Mouse (Mus musculus) neural tube, embryonic 13.5 days (tissue): ENCODE measurements around the gene Col25a1. TPM values are rescaled to one million over a fixed set of nuclear protein-coding genes. Genes with fewer than 3 reads are reported as not detected.

Source experiments
- ATAC-seq: fragments of 200-750 bp; cut with Nextera tagmentation; 2 replicates; pipeline ENCODE4 v1.8.0; 2017; ENCODE audit warnings: low read depth, mild to moderate bottlenecking, moderate TSS enrichment, moderate library complexity
- H3K27ac ChIP-seq: fragments of 300-500 bp; sonication (generic); replicated peaks from 2 replicates; pipeline ENCODE4 v1.5.1; 2015; ENCODE audit warnings: moderate library complexity, mild to moderate bottlenecking, inconsistent platforms
- H3K27me3 ChIP-seq: fragments of 300-500 bp; sonication (generic); 2 replicates; pipeline ENCODE4 v1.6.1; 2015; ENCODE audit warnings: mild to moderate bottlenecking, inconsistent platforms
- H3K36me3 ChIP-seq: fragments of 300-500 bp; sonication (generic); 2 replicates; pipeline ENCODE4 v1.6.1; 2015; ENCODE audit warnings: mild to moderate bottlenecking, inconsistent platforms
- H3K4me1 ChIP-seq: fragments of 300-500 bp; sonication (generic); replicated peaks from 2 replicates; pipeline ENCODE4 v1.6.1; 2015; ENCODE audit warnings: inconsistent platforms
- H3K4me2 ChIP-seq: fragments of 300-500 bp; sonication (generic); 2 replicates; pipeline ENCODE4 v1.6.1; 2015; ENCODE audit warnings: inconsistent platforms, mild to moderate bottlenecking, moderate library complexity
- H3K4me3 ChIP-seq: fragments of 300-500 bp; sonication (generic); 2 replicates; pipeline ENCODE4 v1.5.1; 2015; ENCODE audit warnings: mild to moderate bottlenecking, inconsistent platforms
- H3K9ac ChIP-seq: fragments of 300-500 bp; sonication (generic); 2 replicates; pipeline ENCODE4 v1.6.1; 2015; ENCODE audit warnings: moderate library complexity, mild to moderate bottlenecking, inconsistent platforms
- H3K9me3 ChIP-seq: fragments of 300-500 bp; sonication (generic); 2 replicates; pipeline ENCODE4 v1.6.1; 2016; ENCODE audit warnings: inconsistent platforms
- WGBS: fragments of 180-500 bp; shearing (Covaris S2); methylation state at CpG from one replicate; pipeline ENCODE4 v1.1.7; 2015; 5-methylcytosine and 5-hydroxymethylcytosine counted together
- polyA plus RNA-seq: library from polyadenylated mRNA; unstranded; fragments of >200 nt; fragmentation: Nextera tagmentation; extraction: Ambion mirVana; gene quantifications from 2 replicates; pipeline ENCODE4 v1.2.1, GENCODE M21; 2015

Gene Col25a1
- 3.1 and 4.5 TPM in 2 replicates for polyA plus RNA-seq

DNA sequence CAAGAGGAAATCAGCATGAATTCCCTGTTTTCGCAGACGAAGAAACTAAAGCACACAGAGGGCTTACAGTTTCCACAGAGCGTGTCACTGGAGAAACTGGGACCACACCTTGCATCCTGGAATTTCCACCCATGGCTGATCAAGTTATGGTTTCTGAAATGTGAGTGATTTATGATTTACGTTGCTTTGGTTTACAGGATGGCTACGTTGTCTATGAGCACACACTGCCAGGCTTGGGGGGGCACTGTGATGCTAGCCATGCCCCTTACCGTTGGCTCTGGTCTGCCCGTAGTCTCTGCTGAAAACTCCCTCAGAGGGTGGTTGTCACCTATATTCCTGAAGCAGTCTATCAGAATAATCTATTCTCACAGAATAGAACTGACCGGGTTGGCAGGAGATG is at the start of gene Col25a1:
Gene Col25a1 (plus strand): TSS at position 301 of the 400 bp plus-strand sequence.
- Histone ChIP-seq H3K4me1 (peaks cover 16% of the 10 kb centered on the region), H3K27ac (no peak within 1 kb of the TSS), H3K9me3 (no peaks in the 10 kb centered on the region), H3K4me3 (no peak within 1 kb of the TSS), H3K27me3 (no peaks in the 10 kb centered on the region), H3K36me3 (no peaks in the 10 kb centered on the region), H3K4me2 (no peak within 1 kb of the TSS), H3K9ac (no peak within 1 kb of the TSS)
- no peak for ATAC-seq
- 80% methylated on average over 8 of the region's 8 CpGs for WGBS

- Histone ChIP-seq H3K4me2 (no peak overlapping the region), H3K36me3 (no peaks in the 10 kb centered on the region), H3K27me3 (no peaks in the 10 kb centered on the region), H3K4me1 (no peaks in the 10 kb centered on the region), H3K27ac (no peak overlapping the region), H3K4me3 (no peak overlapping the region), H3K9ac (no peak overlapping the region), H3K9me3 (no peaks in the 10 kb centered on the region)
- ATAC-seq = no peak
- 49% methylated on average over 2 of the region's 2 CpGs for WGBS
Observed at GRCm38 (mm10) chr3:130083312-130083711, 48.0 kb upstream of the Col25a1 start.

DNA sequence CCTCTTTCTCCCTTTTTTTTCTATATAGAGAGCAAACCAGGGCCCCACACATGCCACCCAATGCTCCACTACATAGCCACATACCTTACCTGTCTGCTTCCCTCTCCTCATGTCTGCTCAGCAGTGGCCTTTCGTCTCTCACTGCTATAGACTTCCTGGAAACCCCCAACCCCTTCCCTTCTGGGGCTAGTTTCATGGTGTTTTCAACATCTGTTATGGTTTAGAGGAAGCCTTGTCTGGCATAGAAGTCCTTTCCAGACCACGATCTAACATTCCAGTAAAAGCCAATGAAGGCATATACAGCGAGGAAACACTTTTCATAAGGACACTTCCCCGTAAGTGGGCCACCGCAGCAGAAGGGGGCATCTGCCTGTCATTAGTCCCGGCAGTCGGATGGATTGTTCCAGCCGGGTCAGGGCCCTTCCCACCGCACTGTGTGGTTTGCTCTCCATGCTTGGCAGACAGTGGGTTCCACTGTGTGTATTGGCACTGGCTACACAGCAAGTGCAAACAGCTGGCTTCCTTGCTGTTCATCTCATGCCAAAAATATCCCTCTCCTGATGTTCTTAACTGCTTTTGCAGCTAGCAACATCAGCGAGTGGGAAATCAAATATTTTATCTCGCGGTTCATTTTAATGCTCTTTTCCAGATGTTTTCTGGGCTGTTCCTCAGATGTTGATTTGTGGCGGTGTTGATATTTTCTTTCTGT is 44.8 kb upstream of the Col25a1 start:
- Histone ChIP-seq H3K36me3 (no peaks in the 10 kb centered on the region), H3K9ac (no peak overlapping the region), H3K4me3 (no peak overlapping the region), H3K4me2 (no peak overlapping the region), H3K4me1 (no peaks in the 10 kb centered on the region), H3K27ac (no peak overlapping the region), H3K27me3 (no peaks in the 10 kb centered on the region), H3K9me3 (no peaks in the 10 kb centered on the region)
- 75% methylated on average over 13 of the region's 13 CpGs for WGBS
- peak; percentile 59; the same call in 1 of the 2 replicates for ATAC-seq

DNA sequence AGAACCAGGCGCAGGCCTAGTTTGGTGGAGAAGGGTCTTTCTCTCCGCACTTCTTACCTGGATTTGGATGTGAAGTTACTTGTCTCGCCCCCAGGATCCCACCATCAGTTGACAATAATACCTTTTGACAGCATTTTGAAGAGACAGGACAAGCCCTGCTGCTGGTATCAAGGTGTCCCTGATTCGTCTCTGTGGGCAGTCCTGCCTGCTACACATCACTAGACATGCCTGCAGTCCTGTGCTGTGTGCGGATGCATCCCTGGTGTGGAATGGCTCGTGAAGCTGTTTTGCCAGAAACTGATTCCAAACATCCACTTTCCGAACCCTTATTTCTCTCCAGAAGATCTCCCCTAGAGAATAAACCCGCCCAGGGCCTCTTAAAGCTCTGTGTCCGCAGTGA is 43.8 kb upstream of the Col25a1 start:
- WGBS = 80% methylated on average over 9 of the region's 9 CpGs
- no peaks in the 10 kb centered on the region for H3K27me3 ChIP-seq
- H3K36me3 ChIP-seq = no peaks in the 10 kb centered on the region
- H3K9me3 ChIP-seq = no peaks in the 10 kb centered on the region
- no peak overlapping the region for H3K4me2 ChIP-seq
- no peak overlapping the region for H3K27ac ChIP-seq
- H3K4me3 ChIP-seq = no peak overlapping the region
- ATAC-seq = no peak
- no peak overlapping the region for H3K9ac ChIP-seq
- no peaks in the 10 kb centered on the region for H3K4me1 ChIP-seq

- WGBS = 90% methylated on average over 9 of the region's 9 CpGs
- no peaks in the 10 kb centered on the region for H3K27me3 ChIP-seq
- no peaks in the 10 kb centered on the region for H3K36me3 ChIP-seq
- H3K4me2 ChIP-seq = no peak overlapping the region
- H3K9ac ChIP-seq = no peak overlapping the region
- H3K4me3 ChIP-seq = no peak overlapping the region
- no peaks in the 10 kb centered on the region for H3K4me1 ChIP-seq
- ATAC-seq = no peak
- H3K27ac ChIP-seq = no peak overlapping the region
- no peaks in the 10 kb centered on the region for H3K9me3 ChIP-seq
Observed at GRCm38 (mm10) chr3:130088654-130089053, 42.6 kb upstream of the Col25a1 start.

DNA sequence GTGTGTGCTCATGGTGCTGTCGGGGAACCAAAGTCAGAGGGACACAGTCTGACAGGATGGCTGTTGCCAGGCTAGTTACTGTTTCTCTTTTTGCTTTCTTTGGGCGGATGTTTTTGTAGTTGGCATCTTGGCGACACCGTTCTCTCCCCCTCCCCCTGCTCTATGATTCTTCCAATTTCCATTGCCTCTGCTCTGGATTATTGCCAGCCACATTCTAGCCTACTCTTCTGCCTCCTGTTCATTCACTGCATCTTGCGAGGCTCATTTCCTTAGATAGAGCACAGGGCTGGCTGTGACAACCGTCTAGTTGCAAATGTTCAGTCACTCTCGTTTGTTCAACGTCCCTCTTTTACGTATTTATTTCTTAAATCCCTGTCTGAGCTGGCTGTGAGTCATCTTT is 40.8 kb upstream of the Col25a1 start:
- no peak overlapping the region for H3K4me3 ChIP-seq
- ATAC-seq = no peak
- no peak overlapping the region for H3K9ac ChIP-seq
- H3K4me1 ChIP-seq = no peaks in the 10 kb centered on the region
- no peak overlapping the region for H3K27ac ChIP-seq
- 79% methylated on average over 9 of the region's 9 CpGs for WGBS
- H3K4me2 ChIP-seq = no peak overlapping the region
- H3K27me3 ChIP-seq = no peaks in the 10 kb centered on the region
- no peaks in the 10 kb centered on the region for H3K36me3 ChIP-seq
- H3K9me3 ChIP-seq = no peaks in the 10 kb centered on the region

DNA sequence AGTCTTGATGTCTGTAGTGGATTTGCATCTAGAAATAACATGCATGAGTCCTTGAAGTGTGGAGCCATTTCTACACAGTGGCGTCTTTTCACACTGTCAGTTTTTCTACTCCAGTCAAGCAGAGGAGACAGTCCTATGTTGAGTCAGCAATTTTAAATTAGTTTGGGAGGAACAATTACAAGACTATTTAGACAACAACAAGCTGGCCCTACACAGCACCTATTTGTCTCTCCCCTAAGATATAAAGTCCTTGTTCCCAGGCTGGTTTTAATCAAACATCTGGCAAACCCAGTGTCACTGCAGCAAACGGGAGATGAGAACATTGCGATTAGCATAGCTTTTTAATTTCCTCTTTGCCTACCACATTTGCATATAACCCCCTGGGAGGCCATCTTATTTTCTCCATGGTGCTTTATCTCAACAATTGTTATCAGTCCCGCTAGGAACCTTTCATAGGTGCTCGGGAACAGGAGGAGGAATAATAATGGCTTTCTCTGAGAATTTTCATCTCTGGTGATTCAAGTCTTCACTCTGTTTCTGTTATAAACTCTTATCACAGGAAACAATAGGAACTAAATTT is 37.1 kb upstream of the Col25a1 start:
- H3K9ac ChIP-seq = no peak overlapping the region
- H3K4me2 ChIP-seq = no peak overlapping the region
- ATAC-seq = peak; percentile 57
- 36% methylated on average over 5 of the region's 5 CpGs for WGBS
- no peaks in the 10 kb centered on the region for H3K4me1 ChIP-seq
- H3K9me3 ChIP-seq = no peaks in the 10 kb centered on the region
- H3K36me3 ChIP-seq = no peaks in the 10 kb centered on the region
- 0 out of 2 replicates have a peak overlapping the region, but pooled peaks have one; percentile 6 for H3K27ac ChIP-seq
- H3K4me3 ChIP-seq = no peak overlapping the region
- no peaks in the 10 kb centered on the region for H3K27me3 ChIP-seq

DNA sequence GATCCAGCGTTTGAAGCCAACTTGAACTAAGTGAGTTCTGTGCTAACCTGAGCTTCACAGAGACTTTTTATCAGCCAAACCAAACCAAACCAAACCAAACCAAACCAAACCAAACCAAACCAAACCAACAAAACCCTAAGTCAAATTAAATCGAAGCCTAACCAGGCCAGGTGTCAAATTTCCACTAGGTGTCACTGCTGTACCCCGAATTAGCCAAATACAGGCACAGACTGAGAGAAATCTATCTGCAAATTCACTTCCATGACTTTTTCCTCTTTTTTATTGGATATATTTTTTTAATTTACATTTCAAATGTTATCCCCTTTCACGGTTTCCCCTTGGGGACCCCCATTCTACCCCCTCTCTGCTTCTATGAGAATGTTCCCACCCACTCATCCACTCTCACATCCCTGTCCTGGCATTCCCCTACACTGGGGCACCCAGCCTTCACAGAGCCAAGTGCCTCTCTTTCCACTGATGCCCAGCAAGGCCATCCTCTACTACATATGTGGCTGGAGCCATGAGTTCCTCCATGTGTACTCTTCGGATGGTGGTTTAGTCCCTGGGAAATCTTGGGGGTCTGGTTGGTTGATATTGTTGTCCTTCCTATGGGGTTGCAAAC is 36.0 kb upstream of the Col25a1 start:
- H3K27me3 ChIP-seq = no peaks in the 10 kb centered on the region
- 0 out of 2 replicates have a peak, but pooled peaks have one; percentile 61 for ATAC-seq
- H3K9ac ChIP-seq = no peak overlapping the region
- no peak overlapping the region for H3K4me2 ChIP-seq
- H3K9me3 ChIP-seq = no peaks in the 10 kb centered on the region
- whole genome bisulfite sequencing = 46% methylated on average over 5 of the region's 5 CpGs
- H3K4me3 ChIP-seq = no peak overlapping the region
- no peaks in the 10 kb centered on the region for H3K36me3 ChIP-seq
- no peak overlapping the region for H3K27ac ChIP-seq
- no peaks in the 10 kb centered on the region for H3K4me1 ChIP-seq

DNA sequence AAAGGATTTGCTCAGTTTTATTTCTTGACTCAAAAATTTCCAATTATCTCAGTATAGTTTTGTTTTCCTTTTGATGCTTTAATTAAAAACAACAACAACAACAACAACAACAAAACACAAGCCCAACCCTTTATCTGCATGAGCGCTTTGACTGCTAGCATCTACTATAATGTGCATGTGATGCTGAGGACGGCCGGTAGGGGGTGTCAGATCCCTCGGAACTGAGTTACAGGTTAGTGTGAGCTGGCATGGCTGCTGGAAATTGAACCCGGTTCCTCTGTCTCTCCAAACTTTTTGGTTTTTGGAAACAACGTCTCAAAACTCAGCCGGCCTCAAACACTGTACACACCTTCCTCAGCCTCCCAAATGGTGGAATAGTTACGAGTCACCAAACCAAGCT is 27.8 kb upstream of the Col25a1 start:
- no peak overlapping the region for H3K4me3 ChIP-seq
- H3K27me3 ChIP-seq = no peaks in the 10 kb centered on the region
- H3K4me2 ChIP-seq = no peak overlapping the region
- ATAC-seq = no peak
- no peaks in the 10 kb centered on the region for H3K4me1 ChIP-seq
- H3K9ac ChIP-seq = no peak overlapping the region
- H3K9me3 ChIP-seq = no peaks in the 10 kb centered on the region
- no peaks in the 10 kb centered on the region for H3K36me3 ChIP-seq
- WGBS = 73% methylated on average over 8 of the region's 8 CpGs
- H3K27ac ChIP-seq = no peak overlapping the region

- Histone ChIP-seq H3K4me3 (no peak overlapping the region), H3K27me3 (no peaks in the 10 kb centered on the region), H3K27ac (no peak overlapping the region), H3K4me2 (no peak overlapping the region), H3K4me1 (no peaks in the 10 kb centered on the region), H3K9ac (no peak overlapping the region), H3K36me3 (no peaks in the 10 kb centered on the region), H3K9me3 (no peaks in the 10 kb centered on the region)
- 85% methylated on average over 9 of the region's 9 CpGs for WGBS
- ATAC-seq = no peak
Observed at GRCm38 (mm10) chr3:130104471-130104870, 26.8 kb upstream of the Col25a1 start.

DNA sequence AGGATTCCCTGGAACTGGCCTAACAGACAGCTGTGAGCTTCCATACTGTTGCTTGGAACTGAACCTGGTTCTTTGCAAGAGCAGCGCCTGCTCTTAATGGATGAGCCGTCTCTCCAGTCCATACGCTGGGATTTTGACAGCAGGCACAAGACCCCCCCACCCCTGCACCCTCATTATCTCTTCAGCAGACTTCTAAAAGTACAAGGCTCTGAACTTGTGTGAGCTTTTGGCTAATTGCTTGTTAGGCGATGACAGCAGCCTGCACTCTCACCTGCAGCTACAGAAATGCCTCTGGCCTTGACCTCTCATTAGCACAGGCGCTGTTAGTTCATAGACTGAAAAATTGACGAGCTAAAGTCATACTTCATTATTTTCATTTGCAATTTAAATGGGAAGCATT is 14.4 kb upstream of the Col25a1 start:
- no peak overlapping the region for H3K4me2 ChIP-seq
- no peak overlapping the region for H3K27ac ChIP-seq
- WGBS = 89% methylated on average over 6 of the region's 6 CpGs
- no peaks in the 10 kb centered on the region for H3K9me3 ChIP-seq
- ATAC-seq = no peak
- H3K4me1 ChIP-seq = no peaks in the 10 kb centered on the region
- H3K36me3 ChIP-seq = no peaks in the 10 kb centered on the region
- no peak overlapping the region for H3K4me3 ChIP-seq
- H3K9ac ChIP-seq = no peak overlapping the region
- H3K27me3 ChIP-seq = no peaks in the 10 kb centered on the region

GRCm38 (mm10) chr3:130127840-130128239 is 3.5 kb upstream of the Col25a1 start:
- Histone ChIP-seq H3K4me1 (peaks cover 16% of the 10 kb centered on the region), H3K9me3 (no peaks in the 10 kb centered on the region), H3K27me3 (no peaks in the 10 kb centered on the region), H3K4me2 (no peak overlapping the region), H3K9ac (no peak overlapping the region), H3K27ac (no peak overlapping the region), H3K4me3 (no peak overlapping the region), H3K36me3 (no peaks in the 10 kb centered on the region)
- WGBS = 60% methylated on average over 8 of the region's 8 CpGs
- peak; percentile 47 for ATAC-seq
